Mouse (Mus musculus): ENCODE data around the gene Olfr1188. TPM values are rescaled to one million over a fixed set of nuclear protein-coding genes. Genes with fewer than 3 reads are reported as not detected.
"Not testable (repeated sequence)": the region's sequence is repeated elsewhere in the genome, so short reads cannot be mapped to it uniquely, and the experiment has no call there.

The Olfr1188 gene
- not detected for total RNA-seq (2022)

GRCm38 (mm10) chr2:88556635-88557034 lies at the start of gene Olfr1188:
Gene Olfr1188, plus strand, starts transcription at chr2:88556935.
- DNase-seq (ENCODE audit: low spot score in 2 of 2) = no peak

DNA sequence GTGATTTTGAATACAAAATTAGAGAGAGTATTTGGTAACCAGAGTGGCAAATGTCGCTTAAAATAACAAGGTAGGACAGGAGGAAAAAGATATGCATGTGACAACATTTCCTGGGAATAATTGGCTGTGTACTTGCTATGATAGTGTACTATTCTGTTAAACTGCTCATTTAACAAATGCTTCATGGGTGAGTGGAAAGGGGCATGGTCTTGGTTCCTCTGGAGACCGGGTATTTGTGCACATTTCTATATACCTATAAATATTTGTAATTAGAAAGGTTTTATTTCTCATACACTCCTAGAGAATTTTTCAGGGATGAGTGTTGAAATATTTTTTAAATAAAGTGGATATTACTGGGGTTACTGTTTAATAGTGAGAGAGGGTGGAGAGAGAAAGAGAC lies 38.5 kb upstream of the Olfr1188 start, which contains the start of gene Olfr1186:
TSS of gene Olfr1186 (plus strand) at position 301 of the 400 bp plus-strand sequence.
- DNase-seq (ENCODE audit: low spot score in 2 of 2) = no peak

DNA sequence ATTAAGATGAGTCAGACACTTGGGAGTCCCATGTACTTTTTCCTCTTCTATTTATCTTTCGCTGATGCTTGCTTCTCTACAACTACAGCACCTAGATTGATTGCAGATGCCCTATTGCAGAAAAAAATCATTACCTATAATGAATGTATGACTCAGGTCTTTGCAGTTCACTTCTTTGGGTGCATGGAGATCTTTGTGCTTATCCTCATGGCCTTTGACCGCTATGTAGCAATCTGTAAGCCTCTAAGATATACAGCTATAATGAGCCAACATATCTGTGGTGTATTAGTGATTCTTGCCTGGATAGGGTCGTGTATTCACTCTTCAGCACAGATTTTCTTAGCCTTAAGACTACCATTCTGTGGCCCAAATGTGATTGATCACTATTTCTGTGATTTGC lies 31.0 kb upstream of the Olfr1188 start:
- no peak for DNase-seq (ENCODE audit: low spot score in 2 of 2)

DNA sequence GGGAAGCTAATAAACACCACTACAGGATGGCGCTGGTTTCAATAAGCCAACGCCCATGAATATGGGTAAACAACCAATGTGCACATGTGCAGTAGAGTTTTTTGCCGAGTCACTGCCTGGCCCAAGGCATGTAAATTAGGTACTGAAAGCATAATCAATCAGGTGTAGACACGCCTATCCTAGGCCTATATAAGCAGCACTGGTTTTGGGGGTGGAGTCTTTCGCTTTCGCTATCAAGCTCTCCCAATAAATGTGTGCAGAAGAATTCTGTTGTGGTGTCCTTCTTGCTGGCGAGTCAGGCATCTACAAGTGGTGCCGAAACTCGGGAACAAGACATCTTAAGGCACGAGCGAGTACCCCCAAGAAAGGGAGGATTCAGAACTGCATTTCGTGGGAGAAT lies 16.0 kb downstream of the Olfr1188 start:
- DNase-seq (ENCODE audit: low spot score in 2 of 2) = not testable (repeated sequence)

GRCm38 (mm10) chr2:88586154-88586553 lies 29.4 kb downstream of the Olfr1188 start, which contains the start of gene Olfr1189:
Gene Olfr1189, plus strand, starts transcription at chr2:88586454.
- no peak for DNase-seq (ENCODE audit: low spot score in 2 of 2)

Other genes starting within 250 kb of the Olfr1188 start
- not detected for gene Olfr1174-ps, start 241.8 kb upstream of the Olfr1188 start, total RNA-seq (2022)
- gene Olfr1175-ps, start 229.7 kb upstream of the Olfr1188 start, total RNA-seq (2022) = not detected
- gene Olfr1176, start 220.2 kb upstream of the Olfr1188 start, total RNA-seq (2022) = not detected
- not detected for gene Olfr1177-ps, start 210.4 kb upstream of the Olfr1188 start, total RNA-seq (2022)
- gene Olfr1178, start 169.9 kb upstream of the Olfr1188 start, total RNA-seq (2022) = not detected
- not detected for gene Olfr1179, start 150.5 kb upstream of the Olfr1188 start, total RNA-seq (2022)
- not detected for gene Olfr1180, start 137.8 kb upstream of the Olfr1188 start, total RNA-seq (2022)
- gene Olfr1181, start 130.8 kb upstream of the Olfr1188 start, total RNA-seq (2022) = not detected
- gene Gm13757, start 107.8 kb upstream of the Olfr1188 start, total RNA-seq (2022) = not detected
- not detected for gene Olfr1183, start 102.1 kb upstream of the Olfr1188 start, total RNA-seq (2022)
- gene Olfr1184, start 73.3 kb upstream of the Olfr1188 start, total RNA-seq (2022) = not detected
- not detected for gene Olfr1185-ps1, start 63.6 kb upstream of the Olfr1188 start, total RNA-seq (2022)
- gene Olfr1186, start 38.4 kb upstream of the Olfr1188 start, total RNA-seq (2022) = not detected
- gene Olfr1189, start 29.5 kb downstream of the Olfr1188 start, total RNA-seq (2022) = not detected
- gene Olfr1191-ps1, start 83.6 kb downstream of the Olfr1188 start, total RNA-seq (2022) = under 1 TPM in 1 of 4 experiments, not detected in 3; 0.06 TPM
- not detected for gene Olfr1192-ps1, start 91.6 kb downstream of the Olfr1188 start, total RNA-seq (2022)
- gene Olfr1193, start 118.7 kb downstream of the Olfr1188 start, total RNA-seq (2022) = not detected
- not detected for gene Olfr1195, start 132.3 kb downstream of the Olfr1188 start, total RNA-seq (2022)
- gene Olfr1196, start 147.7 kb downstream of the Olfr1188 start, total RNA-seq (2022) = not detected
- not detected for gene Olfr1197, start 175.4 kb downstream of the Olfr1188 start, total RNA-seq (2022)
- not detected for gene Olfr1198, start 194.4 kb downstream of the Olfr1188 start, total RNA-seq (2022)
- not detected for gene Olfr1199, start 203.5 kb downstream of the Olfr1188 start, total RNA-seq (2022)
- gene Olfr1200, start 213.6 kb downstream of the Olfr1188 start, total RNA-seq (2022) = not detected
- not detected for gene Olfr1201, start 236.1 kb downstream of the Olfr1188 start, total RNA-seq (2022)

Measured in layer of hippocampus, adult 8-10 months (tissue).